Mouse (Mus musculus) hindbrain, embryonic 13.5 days (tissue): ENCODE results near the gene Gm13694. TPM values are rescaled to one million over a fixed set of nuclear protein-coding genes. Genes with fewer than 3 reads are reported as not detected.

Experiments
- polyA plus RNA-seq: library from polyadenylated mRNA; unstranded; fragments of >200 nt; fragmentation: Nextera tagmentation; extraction: Ambion mirVana; gene quantifications from 2 replicates; pipeline ENCODE4 v1.2.1, GENCODE M21; 2015

Gene Gm13694
- polyA plus RNA-seq, 1 experiment from 2014 or later: not detected

Other genes starting within 250 kb of the Gm13694 start
- gene Fam171b, start 166.3 kb upstream of the Gm13694 start, polyA plus RNA-seq: 64.6 and 66.3 TPM in 2 replicates
- not detected in 2 replicates for gene Zswim2, start 37.7 kb upstream of the Gm13694 start, polyA plus RNA-seq
- not detected in 2 replicates for gene Gm13698, start 23.2 kb upstream of the Gm13694 start, polyA plus RNA-seq
- not detected in 2 replicates for gene Gm13693, start 17.4 kb upstream of the Gm13694 start, polyA plus RNA-seq
- gene Gm13695, start 11.6 kb upstream of the Gm13694 start, polyA plus RNA-seq: not detected in 2 replicates
- not detected in 2 replicates for gene Gm13696, start 5.8 kb upstream of the Gm13694 start, polyA plus RNA-seq
- gene Gm13697, start 5.8 kb downstream of the Gm13694 start, polyA plus RNA-seq: not detected in 2 replicates
- not detected in 2 replicates for gene Gm13691, start 11.6 kb downstream of the Gm13694 start, polyA plus RNA-seq